Mouse (Mus musculus) stomach, postnatal 0 days (tissue): Measurements from ENCODE around the gene Tmem230. TPM values are rescaled to one million over a fixed set of nuclear protein-coding genes. Genes with fewer than 3 reads are reported as not detected.

Experiments
- ATAC-seq: fragments of 200-750 bp; cut with Nextera tagmentation; 2 replicates; pipeline ENCODE4 v1.8.0; 2017; ENCODE audit not compliant: low FRiP score, low TSS enrichment
- DNase-seq: peaks from one replicate; pipeline ENCODE4 v3.0.0-alpha.2; 2016; ENCODE audit warnings: low spot score
- H3K27ac ChIP-seq: fragments of 300-500 bp; sonication (generic); replicated peaks from 2 replicates; pipeline ENCODE4 v1.5.1; 2014; ENCODE audit warnings: mild to moderate bottlenecking, control low read depth
- H3K27me3 ChIP-seq: fragments of 300-500 bp; sonication (generic); 2 replicates; pipeline ENCODE4 v1.6.1; 2014; ENCODE audit warnings: low read length; ENCODE audit not compliant: control insufficient read depth, insufficient read depth
- H3K36me3 ChIP-seq: fragments of 300-500 bp; sonication (generic); 2 replicates; pipeline ENCODE4 v1.6.1; 2014; ENCODE audit warnings: low read length, mixed read lengths; ENCODE audit not compliant: control insufficient read depth, insufficient read depth
- H3K4me1 ChIP-seq: fragments of 300-500 bp; sonication (generic); replicated peaks from 2 replicates; pipeline ENCODE4 v1.6.1; 2014; ENCODE audit warnings: antibody characterized with exemption; ENCODE audit not compliant: control insufficient read depth, insufficient read depth
- H3K4me2 ChIP-seq: fragments of 300-500 bp; sonication (generic); replicated peaks from 2 replicates; pipeline ENCODE4 v1.6.1; 2014; ENCODE audit warnings: low read depth, mild to moderate bottlenecking, control low read depth, moderate library complexity
- H3K4me3 ChIP-seq: fragments of 300-500 bp; sonication (generic); 2 replicates; pipeline ENCODE4 v1.5.1; 2014; ENCODE audit warnings: low read depth, low read length, control low read depth
- H3K9ac ChIP-seq: fragments of 300-500 bp; sonication (generic); 2 replicates; pipeline ENCODE4 v1.6.1; 2014; ENCODE audit warnings: mild to moderate bottlenecking, low read length, control low read depth, mixed read lengths
- H3K9me3 ChIP-seq: fragments of 300-500 bp; sonication (generic); 2 replicates; pipeline ENCODE4 v1.6.1; 2016; ENCODE audit warnings: low read length; ENCODE audit not compliant: control insufficient read depth
- CTCF ChIP-seq: IDR thresholded peaks from 2 replicates; pipeline ENCODE4 v1.5.1; 2016; ENCODE audit warnings: antibody characterized with exemption, low read depth, mild to moderate bottlenecking, moderate library complexity
- EP300 ChIP-seq: optimal IDR thresholded peaks from 2 replicates; pipeline ENCODE3; 2016; ENCODE audit warnings: antibody characterized with exemption
- WGBS: fragments of 180-500 bp; shearing (Covaris S2); extraction: QIAGEN DNeasy Blood & Tissue Kit; methylation state at CpG from one replicate; pipeline ENCODE4 v1.1.7; 2014; 5-methylcytosine and 5-hydroxymethylcytosine counted together
- polyA plus RNA-seq: library from polyadenylated mRNA; unstranded; fragments of >200 nt; fragmentation: Nextera tagmentation; extraction: Ambion mirVana; gene quantifications from 2 replicates; pipeline ENCODE4 v1.2.1, GENCODE M21; 2015

Tmem230 gene
- polyA plus RNA-seq, 1 experiment from 2014 or later = 29.4 TPM

DNA sequence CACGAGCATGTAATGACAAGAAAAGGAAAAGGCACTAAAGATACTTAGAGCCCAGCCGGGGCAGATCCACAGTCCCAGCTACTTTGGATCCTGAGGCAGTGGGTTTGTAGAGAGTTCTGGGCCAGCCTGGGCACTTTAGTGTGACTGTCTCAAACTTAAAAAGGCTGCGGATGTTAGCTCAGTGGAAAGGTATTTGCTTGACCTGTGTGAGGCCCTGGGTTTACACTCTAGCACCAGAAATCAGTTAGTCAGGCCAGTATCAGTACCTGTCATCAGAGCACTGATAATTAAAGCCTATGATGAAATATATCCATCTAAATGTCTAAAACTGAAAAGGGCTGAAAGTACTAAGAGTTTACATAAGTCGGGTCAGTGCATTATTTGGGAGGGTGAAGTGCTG, 28.6 kb upstream of the Tmem230 start:
- Histone ChIP-seq H3K4me3 (no peak overlapping the region), H3K9me3 (no peaks in the 10 kb centered on the region), H3K9ac (no peak overlapping the region), H3K4me2 (no peak overlapping the region), H3K4me1 (no peaks in the 10 kb centered on the region; the same call in 1 of the 2 replicates), H3K27me3 (no peaks in the 10 kb centered on the region), H3K27ac (no peak overlapping the region), H3K36me3 (no peaks in the 10 kb centered on the region)
- TF ChIP-seq EP300 (no peak), CTCF (no peak)
- ATAC-seq (no peak), DNase-seq (no peak)
- WGBS = 45% methylated on average over 4 of the region's 4 CpGs

DNA sequence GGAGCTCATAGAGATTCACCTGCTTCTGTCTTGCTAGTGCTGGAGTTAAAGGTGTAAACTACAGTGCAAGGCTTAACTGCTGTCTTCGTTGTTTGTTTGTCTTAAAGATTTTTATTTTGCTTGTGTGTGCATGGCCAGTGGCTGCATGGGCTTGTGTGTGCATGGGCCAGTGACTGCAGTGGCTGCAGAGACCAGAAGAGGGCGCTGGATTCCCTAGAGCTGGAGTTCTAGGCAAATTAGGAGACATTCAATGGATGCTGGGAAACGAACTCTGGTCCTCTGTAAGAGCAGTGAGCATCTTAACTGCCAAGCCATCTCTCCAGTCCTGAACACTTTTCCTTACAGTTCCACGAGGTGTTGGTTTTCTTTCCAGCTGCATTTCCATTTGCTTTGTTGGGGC, 27.9 kb upstream of the Tmem230 start:
- Histone ChIP-seq H3K27ac (no peak overlapping the region; the same call in 1 of the 2 replicates), H3K36me3 (no peaks in the 10 kb centered on the region)
- WGBS = 70% methylated on average over 4 of the region's 4 CpGs

DNA sequence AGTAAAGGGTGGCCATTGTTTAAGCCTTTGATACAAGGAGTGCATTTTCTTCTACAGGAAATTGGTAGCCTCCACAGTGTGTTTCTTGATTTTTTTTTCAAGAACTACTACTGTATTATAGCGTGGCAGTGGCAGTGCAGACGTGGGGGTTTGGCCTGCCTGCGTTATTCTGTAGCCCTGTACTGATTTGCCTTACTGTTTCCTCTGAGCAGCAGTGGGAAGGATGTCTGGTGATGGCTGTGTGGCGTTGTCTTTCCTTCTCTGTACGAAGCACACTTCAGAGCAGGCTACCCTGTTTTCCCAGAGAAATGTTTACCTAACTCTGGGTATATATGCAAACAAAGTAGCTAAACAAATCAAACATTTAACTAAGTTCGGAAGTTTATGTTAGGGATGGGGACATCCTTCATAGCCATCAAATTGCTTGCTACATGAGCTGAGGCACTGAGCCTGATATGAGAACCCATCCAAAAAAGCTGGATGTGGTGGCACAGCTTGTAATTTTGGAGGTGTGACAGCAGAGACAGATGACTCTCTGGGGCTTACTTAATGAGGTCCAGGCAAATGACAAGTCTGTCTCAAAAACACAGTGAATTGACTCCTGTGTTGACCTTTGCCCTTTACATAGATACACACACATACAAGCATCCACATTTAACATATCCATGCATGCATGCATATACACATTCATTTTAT, 25.2 kb upstream of the Tmem230 start:
- H3K36me3 ChIP-seq = no peaks in the 10 kb centered on the region
- no peaks in the 10 kb centered on the region for H3K9me3 ChIP-seq
- H3K4me2 ChIP-seq = no peak overlapping the region
- no peak for TF ChIP-seq CTCF
- TF ChIP-seq EP300 = no peak
- H3K9ac ChIP-seq = no peak overlapping the region
- DNase-seq = no peak
- no peaks in the 10 kb centered on the region for H3K4me1 ChIP-seq
- WGBS = 42% methylated on average over 6 of the region's 6 CpGs
- ATAC-seq = no peak
- H3K27ac ChIP-seq = no peak overlapping the region
- H3K4me3 ChIP-seq = no peak overlapping the region
- H3K27me3 ChIP-seq = no peaks in the 10 kb centered on the region

More for the DNA sequence above, 27.9 kb upstream of the Tmem230 start:
- no peak overlapping the region for H3K4me3 ChIP-seq
- no peak for TF ChIP-seq EP300
- TF ChIP-seq CTCF = peak; percentile 37
- H3K4me2 ChIP-seq = no peak overlapping the region
- H3K9me3 ChIP-seq = no peaks in the 10 kb centered on the region
- DNase-seq (no peak), ATAC-seq (no peak)
- H3K27me3 ChIP-seq = no peaks in the 10 kb centered on the region
- no peaks in the 10 kb centered on the region; the same call in 1 of the 2 replicates for H3K4me1 ChIP-seq
- H3K9ac ChIP-seq = no peak overlapping the region

DNA sequence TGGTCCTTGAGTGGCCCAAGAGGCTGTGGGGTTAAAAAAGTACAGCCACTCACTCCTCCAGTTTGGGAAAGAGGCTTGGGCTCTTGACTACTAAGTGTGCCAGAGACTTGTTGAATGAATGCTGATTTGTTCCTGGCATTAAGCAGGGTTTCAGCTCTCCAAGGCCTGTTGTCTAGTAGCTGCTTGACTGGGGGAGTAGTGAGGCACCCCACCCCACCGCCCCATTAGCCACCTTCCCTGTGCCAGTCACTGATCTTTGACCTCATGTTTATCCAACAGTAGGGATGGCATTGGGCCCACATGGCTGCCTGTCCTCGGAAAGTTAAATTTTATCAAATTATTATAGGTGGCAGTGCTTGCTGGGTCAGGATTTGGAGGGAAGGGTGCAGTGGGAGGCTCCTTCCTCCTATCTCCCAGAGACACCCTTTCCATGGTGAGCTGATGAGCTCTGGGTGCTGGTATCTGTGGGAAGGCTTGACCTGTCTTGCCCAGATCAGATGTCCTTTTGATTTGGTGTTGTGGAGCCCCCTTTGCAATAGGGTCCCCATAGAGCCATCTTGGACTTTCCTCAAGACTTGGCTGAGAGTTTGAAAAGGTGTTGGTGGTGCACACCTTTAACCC, 22.8 kb upstream of the Tmem230 start:
- Histone ChIP-seq H3K9me3 (no peaks in the 10 kb centered on the region), H3K4me2 (no peak overlapping the region), H3K4me3 (no peak overlapping the region), H3K36me3 (no peaks in the 10 kb centered on the region), H3K9ac (no peak overlapping the region), H3K27me3 (no peaks in the 10 kb centered on the region), H3K27ac (no peak overlapping the region), H3K4me1 (no peaks in the 10 kb centered on the region)
- ATAC-seq (no peak), DNase-seq (no peak)
- no peak for TF ChIP-seq CTCF
- no peak for TF ChIP-seq EP300
- WGBS = 55% methylated on average over 2 of the region's 2 CpGs

DNA sequence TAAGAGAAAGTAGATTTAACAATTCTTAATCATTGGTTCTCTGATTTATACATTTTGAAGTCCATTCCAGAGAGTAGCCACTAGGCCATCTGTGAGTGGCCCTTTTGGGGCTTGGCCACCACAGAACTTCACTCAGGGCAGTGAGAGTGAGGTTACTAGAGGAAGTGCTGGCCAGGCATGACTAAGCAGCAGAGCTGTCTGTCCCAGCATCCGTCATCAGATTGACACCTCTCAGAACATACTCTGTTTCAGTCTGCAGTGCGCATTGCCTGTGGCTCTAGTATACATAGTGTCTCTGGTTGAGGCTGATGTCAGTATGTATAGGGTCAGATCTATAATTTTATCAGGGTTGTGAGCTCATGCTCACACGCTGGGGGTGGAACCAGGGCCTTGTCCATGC, 21.6 kb upstream of the Tmem230 start:
- TF ChIP-seq EP300 (no peak), CTCF (no peak)
- Histone ChIP-seq H3K9ac (no peak overlapping the region), H3K4me1 (no peaks in the 10 kb centered on the region), H3K4me2 (no peak overlapping the region), H3K27ac (no peak overlapping the region), H3K27me3 (no peaks in the 10 kb centered on the region), H3K4me3 (no peak overlapping the region), H3K36me3 (no peaks in the 10 kb centered on the region), H3K9me3 (no peaks in the 10 kb centered on the region)
- ATAC-seq = peak; percentile 89
- no peak for DNase-seq
- 80% methylated on average over 3 of the region's 3 CpGs for WGBS

DNA sequence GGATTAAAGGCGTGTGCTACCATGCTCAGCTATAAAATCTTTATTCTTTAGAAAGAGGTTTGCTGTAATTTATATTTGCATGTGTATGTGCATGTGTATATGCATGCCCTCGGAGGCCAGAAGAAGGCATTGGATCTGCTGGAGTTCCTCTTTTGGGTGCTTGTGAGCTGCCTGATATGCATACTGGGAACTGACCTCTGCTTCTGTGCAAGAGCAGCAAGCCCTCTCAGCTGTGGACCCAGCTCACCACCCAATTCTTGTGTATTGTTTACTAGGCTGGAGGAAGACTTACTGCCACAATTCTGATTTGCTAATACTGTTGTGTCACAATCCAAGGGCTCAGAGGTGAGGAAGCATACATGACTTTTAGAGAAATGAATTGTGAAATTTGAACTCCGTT, 18.5 kb upstream of the Tmem230 start:
- DNase-seq (no peak), ATAC-seq (no peak)
- H3K36me3 ChIP-seq = no peaks in the 10 kb centered on the region
- H3K27ac ChIP-seq = no peak overlapping the region
- H3K9ac ChIP-seq = no peak overlapping the region
- no peaks in the 10 kb centered on the region for H3K27me3 ChIP-seq
- no peaks in the 10 kb centered on the region for H3K4me1 ChIP-seq
- TF ChIP-seq CTCF (no peak), EP300 (no peak)
- H3K4me3 ChIP-seq = no peak overlapping the region
- no peaks in the 10 kb centered on the region for H3K9me3 ChIP-seq
- H3K4me2 ChIP-seq = no peak overlapping the region
- 89% methylated on average over 3 of the region's 3 CpGs for WGBS
